Mouse (Mus musculus): Measurements from ENCODE around the gene Ribc2.

- TF ChIP-seq CTCF (IDR thresholded peaks at IDR 0.05; ENCODE audit: borderline replicate concordance, insufficient read depth, low read length) (no peak), POLR2A (IDR thresholded peaks at IDR 0.05; ENCODE audit: low read depth, low read length) (no peak)
Observed at GRCm38 (mm10) chr15:85132193-85132520, 279 bp downstream of the Ribc2 start.

All from embryonic fibroblast, embryonic 13.5 days (primary cell).